Mouse (Mus musculus) embryonic facial prominence, embryonic 11.5 days (tissue): ENCODE data around the gene Gramd1a. TPM values are rescaled to one million over a fixed set of nuclear protein-coding genes. Genes with fewer than 3 reads are reported as not detected.

Experiments
- ATAC-seq: fragments of 200-750 bp; cut with Nextera tagmentation; replicated peaks from 2 replicates; pipeline ENCODE4 v1.8.0; 2017; ENCODE audit warnings: low read depth; ENCODE audit not compliant: insufficient number of reproducible peaks, low FRiP score, low TSS enrichment
- DNase-seq: peaks from one replicate; pipeline ENCODE4 v3.0.0-alpha.2; 2015; ENCODE audit warnings: low spot score
- H3K27ac ChIP-seq: fragments of 300-500 bp; sonication (generic); replicated peaks from 2 replicates; pipeline ENCODE4 v1.5.1; 2014; ENCODE audit warnings: mild to moderate bottlenecking, low read depth, low read length, control low read depth
- H3K27me3 ChIP-seq: fragments of 300-500 bp; sonication (generic); 2 replicates; pipeline ENCODE4 v1.6.1; 2014; ENCODE audit warnings: mild to moderate bottlenecking, low read length, moderate library complexity, mixed read lengths; ENCODE audit not compliant: control insufficient read depth, insufficient read depth
- H3K36me3 ChIP-seq: fragments of 300-500 bp; sonication (generic); replicated peaks from 2 replicates; pipeline ENCODE4 v1.6.1; 2014; ENCODE audit warnings: low read depth, mild to moderate bottlenecking, low read length, moderate library complexity, mixed read lengths; ENCODE audit not compliant: control insufficient read depth, insufficient read depth
- H3K4me1 ChIP-seq: fragments of 300-500 bp; sonication (generic); 2 replicates; pipeline ENCODE4 v1.6.1; 2014; ENCODE audit warnings: low read length, mixed read lengths; ENCODE audit not compliant: control insufficient read depth, insufficient read depth
- H3K4me2 ChIP-seq: fragments of 300-500 bp; sonication (generic); 2 replicates; pipeline ENCODE4 v1.6.1; 2014; ENCODE audit warnings: low read depth, mild to moderate bottlenecking, control low read depth, low read length, moderate library complexity
- H3K4me3 ChIP-seq: fragments of 300-500 bp; sonication (generic); 2 replicates; pipeline ENCODE4 v1.5.1; 2014; ENCODE audit warnings: low read depth, low read length, control low read depth
- H3K9ac ChIP-seq: fragments of 300-500 bp; sonication (generic); replicated peaks from 2 replicates; pipeline ENCODE4 v1.6.1; 2014; ENCODE audit warnings: mild to moderate bottlenecking, control low read depth, low read length
- H3K9me3 ChIP-seq: fragments of 300-500 bp; sonication (generic); replicated peaks from 2 replicates; pipeline ENCODE4 v1.6.1; 2016; ENCODE audit warnings: mild to moderate bottlenecking, low read length, inconsistent platforms, mixed read lengths; ENCODE audit not compliant: control insufficient read depth
- WGBS: fragments of 180-500 bp; shearing (Covaris S2); extraction: QIAGEN DNeasy Blood & Tissue Kit; methylation state at CpG from one replicate; pipeline ENCODE4 v1.1.7; 2014; 5-methylcytosine and 5-hydroxymethylcytosine counted together
- polyA plus RNA-seq: library from polyadenylated mRNA; unstranded; fragments of >200 nt; fragmentation: Nextera tagmentation; extraction: Ambion mirVana; gene quantifications from 2 replicates; pipeline ENCODE4 v1.2.1, GENCODE M21; 2014

Gramd1a gene
- polyA plus RNA-seq, 1 experiment from 2014 or later = 76.7 TPM

DNA sequence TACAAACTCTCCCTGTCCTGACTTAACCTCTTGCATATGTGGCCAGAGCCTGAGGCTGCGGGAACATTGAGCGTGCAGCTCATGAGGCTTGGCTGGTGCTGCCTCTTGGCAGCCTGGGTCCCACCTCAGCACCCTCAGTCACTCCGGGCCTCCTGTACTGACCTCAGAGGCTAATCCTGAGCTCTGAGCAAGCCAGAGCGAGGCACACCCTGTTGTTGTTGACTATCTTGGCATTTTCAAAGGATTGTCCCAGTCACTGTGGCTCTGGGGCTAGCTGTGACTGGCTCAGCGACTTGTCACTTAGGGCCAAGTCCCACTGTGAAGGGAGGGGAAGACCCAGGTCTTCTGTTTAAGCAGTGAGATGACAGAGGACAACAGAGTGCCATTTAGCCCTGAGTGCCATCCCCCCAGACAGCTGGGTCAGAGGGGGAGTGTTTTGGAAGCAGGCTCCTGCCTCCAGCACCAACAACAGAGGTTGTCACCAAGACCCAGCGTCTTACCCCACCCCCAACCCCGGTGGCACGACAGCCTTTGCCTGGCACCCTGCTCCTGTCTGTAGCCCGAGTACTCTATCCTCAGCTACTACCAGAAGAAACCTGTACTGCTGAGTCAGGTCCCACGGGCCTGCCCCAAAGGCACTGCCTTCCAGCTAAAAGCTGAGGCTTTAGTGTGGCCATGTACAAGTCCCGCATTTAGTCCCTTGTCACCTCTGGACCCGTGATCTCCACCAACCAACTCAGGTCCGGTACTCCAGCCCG lies 72.7 kb downstream of the Gramd1a start:
- Histone ChIP-seq H3K4me1 (no peaks in the 10 kb centered on the region; the same call in 1 of the 2 replicates), H3K27ac (no peak overlapping the region), H3K36me3 (no peaks in the 10 kb centered on the region), H3K9ac (no peak overlapping the region), H3K4me3 (no peak overlapping the region), H3K27me3 (no peaks in the 10 kb centered on the region), H3K4me2 (no peak overlapping the region), H3K9me3 (no peaks in the 10 kb centered on the region)
- DNase-seq (no peak), ATAC-seq (no peak)
- 47% methylated on average over 14 of the region's 14 CpGs for WGBS

DNA sequence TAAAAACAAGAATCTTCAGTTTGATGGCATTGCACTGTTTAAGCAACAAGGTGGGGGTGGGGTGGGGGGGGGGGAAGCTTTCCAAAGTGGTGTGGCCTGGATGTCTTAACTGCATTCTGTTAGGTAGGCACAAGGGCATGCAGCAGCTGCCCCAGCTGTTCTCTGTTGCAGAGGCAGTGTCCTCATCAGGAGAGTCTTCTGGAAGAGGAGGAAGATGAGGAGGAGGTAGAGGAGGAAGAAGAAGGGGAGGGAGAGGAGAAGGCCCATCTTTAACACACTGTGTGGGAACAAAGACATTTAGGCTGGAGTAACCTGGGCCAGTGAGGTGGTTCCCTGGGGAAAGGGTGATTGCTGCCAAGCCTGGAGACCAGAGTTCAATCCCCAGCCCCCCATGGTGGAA lies 73.6 kb downstream of the Gramd1a start:
- H3K27me3 ChIP-seq = no peaks in the 10 kb centered on the region
- no peaks in the 10 kb centered on the region for H3K9me3 ChIP-seq
- no peaks in the 10 kb centered on the region; the same call in 1 of the 2 replicates for H3K4me1 ChIP-seq
- no peak overlapping the region for H3K27ac ChIP-seq
- no peak overlapping the region for H3K9ac ChIP-seq
- no peak overlapping the region for H3K4me3 ChIP-seq
- ATAC-seq (no peak), DNase-seq (no peak)
- H3K36me3 ChIP-seq = no peaks in the 10 kb centered on the region
- H3K4me2 ChIP-seq = no peak overlapping the region

DNA sequence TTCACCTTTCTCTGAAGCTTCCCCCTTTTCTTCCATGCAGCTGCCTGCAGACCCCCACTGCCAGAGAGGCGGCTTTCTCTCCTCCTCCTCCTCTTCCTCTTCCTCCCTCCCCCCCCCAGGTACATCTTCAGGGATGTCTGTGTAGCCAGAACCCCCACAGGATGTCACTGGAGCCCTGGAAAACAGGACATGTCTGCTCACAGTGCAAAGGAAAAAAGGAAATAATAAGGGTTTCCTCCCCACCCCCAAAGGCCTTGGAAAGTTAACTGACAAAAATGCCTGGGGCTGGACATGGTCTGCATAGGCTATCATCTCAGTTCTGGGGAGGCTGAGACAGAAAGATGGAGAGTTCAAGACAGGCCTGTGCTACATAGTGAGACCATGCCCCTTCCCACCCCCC lies 74.6 kb downstream of the Gramd1a start:
- Histone ChIP-seq H3K9me3 (no peaks in the 10 kb centered on the region), H3K36me3 (no peaks in the 10 kb centered on the region), H3K27ac (no peak overlapping the region), H3K27me3 (no peaks in the 10 kb centered on the region), H3K4me1 (no peaks in the 10 kb centered on the region; the same call in 1 of the 2 replicates), H3K4me3 (no peak overlapping the region), H3K4me2 (no peak overlapping the region), H3K9ac (no peak overlapping the region)
- 21% methylated on average over 1 of the region's 1 CpGs for WGBS
- ATAC-seq (no peak), DNase-seq (no peak)

DNA sequence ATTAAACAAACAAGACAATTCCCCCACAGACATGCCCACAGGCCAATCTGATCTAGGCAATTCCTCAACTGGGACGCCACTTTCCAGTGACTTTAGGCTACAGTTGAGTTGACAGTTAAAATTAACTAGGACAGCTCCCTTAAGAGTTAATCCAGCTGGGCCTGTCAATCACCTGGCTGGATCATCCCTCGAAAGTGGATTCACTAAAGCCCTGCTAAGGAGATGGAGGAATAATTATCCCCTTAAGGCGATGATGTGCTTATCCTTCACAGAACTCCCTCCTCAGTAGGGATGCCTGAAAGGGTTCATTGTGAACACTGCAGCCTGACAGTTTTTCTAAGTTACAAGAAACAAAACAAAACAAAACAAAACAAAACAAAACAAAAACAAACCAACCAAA lies 75.1 kb downstream of the Gramd1a start:
- Histone ChIP-seq H3K9me3 (no peaks in the 10 kb centered on the region), H3K27ac (no peak overlapping the region), H3K36me3 (no peaks in the 10 kb centered on the region), H3K27me3 (no peaks in the 10 kb centered on the region), H3K4me2 (no peak overlapping the region), H3K9ac (no peak overlapping the region), H3K4me1 (no peaks in the 10 kb centered on the region; the same call in 1 of the 2 replicates), H3K4me3 (no peak overlapping the region)
- WGBS = 27% methylated on average over 3 of the region's 3 CpGs
- ATAC-seq = no peak
- no peak for DNase-seq

Other genes starting within 250 kb of the Gramd1a start
- gene Mag, start 241.0 kb downstream of the Gramd1a start, polyA plus RNA-seq = 0.17 and 0.42 TPM in 2 replicates
- not detected in 2 replicates for gene Hamp2, start 231.2 kb downstream of the Gramd1a start, polyA plus RNA-seq
- gene Hamp, start 211.9 kb downstream of the Gramd1a start, polyA plus RNA-seq = not detected in 2 replicates
- 21.9 and 25.9 TPM in 2 replicates for gene Usf2, start 199.1 kb downstream of the Gramd1a start, polyA plus RNA-seq
- 18.9 and 20.5 TPM in 2 replicates for gene Lsr, start 182.4 kb downstream of the Gramd1a start, polyA plus RNA-seq
- 1.6 and 1.8 TPM in 2 replicates for gene Fam187b, start 182.1 kb downstream of the Gramd1a start, polyA plus RNA-seq
- gene Fxyd5, start 113.4 kb downstream of the Gramd1a start, polyA plus RNA-seq = 10.3 and 12.5 TPM in 2 replicates
- 8.7 and 11.2 TPM in 2 replicates for gene Fxyd7, start 104.4 kb downstream of the Gramd1a start, polyA plus RNA-seq
- 11.8 and 12.0 TPM in 2 replicates for gene Fxyd1, start 98.7 kb downstream of the Gramd1a start, polyA plus RNA-seq
- 1.2 and 1.5 TPM in 2 replicates for gene Lgi4, start 96.6 kb downstream of the Gramd1a start, polyA plus RNA-seq
- 11.8 TPM in 2 replicates for gene Fxyd3, start 79.2 kb downstream of the Gramd1a start, polyA plus RNA-seq
- gene Hpn, start 40.6 kb downstream of the Gramd1a start, polyA plus RNA-seq = 2.2 and 3.6 TPM in 2 replicates
- gene Scn1b, start 28.9 kb downstream of the Gramd1a start, polyA plus RNA-seq = 0.81 and 0.96 TPM in 2 replicates
- gene Scgb2b2, start 134.6 kb upstream of the Gramd1a start, polyA plus RNA-seq = not detected in 2 replicates
- not detected in 2 replicates for gene Scgb1b2, start 135.9 kb upstream of the Gramd1a start, polyA plus RNA-seq
- not detected in 2 replicates for gene Scgb2b3, start 206.2 kb upstream of the Gramd1a start, polyA plus RNA-seq
- gene Scgb1b3, start 219.7 kb upstream of the Gramd1a start, polyA plus RNA-seq = not detected in 2 replicates